Mouse (Mus musculus): ENCODE results near the gene Cela1.

DNA sequence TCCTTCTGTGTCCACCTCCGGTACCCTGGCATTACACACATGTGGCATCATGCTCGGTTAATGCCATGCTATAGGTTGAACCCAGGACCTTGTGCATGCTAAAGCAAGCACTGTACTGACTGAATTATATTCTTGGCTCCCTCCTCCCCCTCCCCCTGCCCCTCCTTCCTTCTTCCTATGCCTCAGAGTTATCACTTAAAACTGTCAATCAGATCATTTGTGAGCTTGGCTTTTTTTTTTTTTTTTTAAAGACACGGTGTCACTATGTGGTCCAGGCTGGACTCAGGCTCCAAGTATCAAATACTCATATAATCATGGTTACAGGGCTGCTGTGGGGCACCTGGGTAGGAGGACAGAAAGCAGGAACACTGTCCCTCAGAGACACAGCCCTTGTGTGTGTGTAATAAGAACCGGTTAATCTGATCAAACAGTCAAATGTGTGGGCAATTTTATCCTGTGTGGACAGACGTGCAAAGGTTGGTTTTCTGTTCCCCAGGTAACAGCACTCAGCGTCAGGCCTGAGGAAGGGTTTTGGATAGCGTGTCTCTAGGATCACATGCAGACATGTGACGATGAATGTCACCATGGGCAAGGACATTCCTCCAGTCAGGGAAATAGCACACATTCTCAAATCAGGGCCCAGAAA lies 20.8 kb upstream of the Cela1 start:
- TF ChIP-seq CTCF (IDR thresholded peaks at IDR 0.05; ENCODE audit: borderline replicate concordance, insufficient read depth, low read depth, low read length) (no peak), POLR2A (IDR thresholded peaks at IDR 0.05; ENCODE audit: borderline replicate concordance, insufficient read depth, low read length) (no peak)

Measured in cerebellum, adult 2 months (tissue).